Mouse (Mus musculus): ENCODE results near the gene Kif19a. TPM values are rescaled to one million over a fixed set of nuclear protein-coding genes. Genes with fewer than 3 reads are reported as not detected.

Gene Kif19a
- polyA plus RNA-seq, 1 experiment from 2014 or later: 0.09 TPM

DNA sequence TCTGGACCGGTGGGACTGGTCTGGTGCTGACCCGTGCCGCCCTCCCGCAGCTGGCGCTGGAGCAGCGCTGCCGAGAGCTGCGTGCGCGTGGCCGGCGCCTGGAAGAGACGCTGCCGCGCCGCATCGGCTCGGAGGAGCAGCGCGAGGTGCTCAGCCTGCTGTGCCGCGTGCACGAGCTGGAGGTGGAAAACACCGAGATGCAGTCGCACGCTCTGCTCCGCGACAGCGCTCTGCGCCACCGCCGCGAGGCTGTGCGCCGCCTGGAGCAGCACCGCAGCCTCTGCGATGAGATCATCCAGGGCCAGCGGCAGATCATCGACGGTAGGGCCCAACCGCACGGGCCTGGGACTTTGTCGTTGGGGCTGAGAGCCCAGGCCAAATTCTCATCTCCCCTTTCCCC lies 21.1 kb downstream of the Kif19a start:
- H3K4me3 ChIP-seq: peak overlapping the region; percentile 36
- no peaks in the 10 kb centered on the region for H3K36me3 ChIP-seq
- peaks cover 99% of the 10 kb centered on the region for H3K27me3 ChIP-seq
- peak; percentile 17; the same call in 1 of the 2 replicates for ATAC-seq (ENCODE audit: low FRiP score, low read depth)
- H3K4me2 ChIP-seq (replicated peaks): peak overlapping the region; percentile 61
- peaks cover 8% of the 10 kb centered on the region for H3K4me1 ChIP-seq
- WGBS: 2% methylated on average over 43 of the region's 43 CpGs
- H3K9ac ChIP-seq: peak overlapping the region; percentile 48; the same call in 1 of the 2 replicates
- H3K27ac ChIP-seq: no peak overlapping the region
- H3K9me3 ChIP-seq: no peaks in the 10 kb centered on the region

GRCm38 (mm10) chr11:114787611-114788010 lies 22.4 kb downstream of the Kif19a start:
- Histone ChIP-seq H3K4me1 (peaks cover 21% of the 10 kb centered on the region), H3K27me3 (peaks cover 100% of the 10 kb centered on the region), H3K36me3 (no peaks in the 10 kb centered on the region), H3K4me3 (no peak overlapping the region), H3K9me3 (no peaks in the 10 kb centered on the region), H3K4me2 (replicated peaks) (no peak overlapping the region), H3K9ac (no peak overlapping the region), H3K27ac (no peak overlapping the region)
- ATAC-seq (ENCODE audit: low FRiP score, low read depth): no peak
- WGBS: 74% methylated on average over 3 of the region's 3 CpGs

- Histone ChIP-seq H3K4me3 (peak overlapping the region; percentile 22), H3K9ac (no peak overlapping the region), H3K4me1 (peaks cover 21% of the 10 kb centered on the region), H3K36me3 (no peaks in the 10 kb centered on the region), H3K27ac (no peak overlapping the region), H3K4me2 (replicated peaks) (peak overlapping the region; percentile 51), H3K27me3 (peaks cover 100% of the 10 kb centered on the region), H3K9me3 (no peaks in the 10 kb centered on the region)
- ATAC-seq (ENCODE audit: low FRiP score, low read depth): peak; percentile 45; the same call in 1 of the 2 replicates
- WGBS: 12% methylated on average over 30 of the region's 30 CpGs
Measured at GRCm38 (mm10) chr11:114789061-114789714, 24.0 kb downstream of the Kif19a start.

GRCm38 (mm10) chr11:114789716-114790115 lies 24.5 kb downstream of the Kif19a start:
- peaks cover 100% of the 10 kb centered on the region for H3K27me3 ChIP-seq
- peaks cover 21% of the 10 kb centered on the region for H3K4me1 ChIP-seq
- H3K4me2 ChIP-seq (replicated peaks): no peak overlapping the region
- H3K4me3 ChIP-seq: 0 out of 2 replicates have a peak overlapping the region, but pooled peaks have one; percentile 22
- H3K9me3 ChIP-seq: no peaks in the 10 kb centered on the region
- 59% methylated on average over 9 of the region's 9 CpGs for whole genome bisulfite sequencing
- no peak for ATAC-seq (ENCODE audit: low FRiP score, low read depth)
- H3K27ac ChIP-seq: no peak overlapping the region
- no peak overlapping the region for H3K9ac ChIP-seq
- H3K36me3 ChIP-seq: no peaks in the 10 kb centered on the region

- Histone ChIP-seq H3K4me1 (peaks cover 25% of the 10 kb centered on the region), H3K36me3 (no peaks in the 10 kb centered on the region), H3K4me2 (replicated peaks) (no peak overlapping the region), H3K9me3 (no peaks in the 10 kb centered on the region), H3K9ac (no peak overlapping the region), H3K27me3 (peaks cover 100% of the 10 kb centered on the region), H3K4me3 (no peak overlapping the region), H3K27ac (no peak overlapping the region)
- 64% methylated on average over 12 of the region's 12 CpGs for WGBS
- no peak for ATAC-seq (ENCODE audit: low FRiP score, low read depth)
Measured at GRCm38 (mm10) chr11:114790171-114790570, 25.0 kb downstream of the Kif19a start.

- peak overlapping the region; percentile 51; the same call in 1 of the 2 replicates for H3K4me3 ChIP-seq
- 22% methylated on average over 4 of the region's 4 CpGs for WGBS
Measured at GRCm38 (mm10) chr11:114790841-114791240, 25.7 kb downstream of the Kif19a start.

GRCm38 (mm10) chr11:114791351-114791889 lies 26.2 kb downstream of the Kif19a start:
- Histone ChIP-seq H3K9ac (peak overlapping the region; percentile 58), H3K4me2 (replicated peaks) (peak overlapping the region; percentile 93), H3K27ac (no peak overlapping the region), H3K4me1 (peaks cover 31% of the 10 kb centered on the region), H3K27me3 (peaks cover 89% of the 10 kb centered on the region), H3K9me3 (no peaks in the 10 kb centered on the region), H3K4me3 (peak overlapping the region; percentile 51), H3K36me3 (no peaks in the 10 kb centered on the region)
- ATAC-seq (ENCODE audit: low FRiP score, low read depth): no peak
- WGBS: 3% methylated on average over 50 of the region's 50 CpGs

More at GRCm38 (mm10) chr11:114790841-114791240, 25.7 kb downstream of the Kif19a start:
- ATAC-seq (ENCODE audit: low FRiP score, low read depth): no peak
- Histone ChIP-seq H3K36me3 (no peaks in the 10 kb centered on the region), H3K9me3 (no peaks in the 10 kb centered on the region), H3K4me1 (peaks cover 30% of the 10 kb centered on the region), H3K4me2 (replicated peaks) (peak overlapping the region; percentile 93; the same call in 1 of the 2 replicates), H3K27me3 (peaks cover 95% of the 10 kb centered on the region), H3K9ac (no peak overlapping the region), H3K27ac (no peak overlapping the region)

DNA sequence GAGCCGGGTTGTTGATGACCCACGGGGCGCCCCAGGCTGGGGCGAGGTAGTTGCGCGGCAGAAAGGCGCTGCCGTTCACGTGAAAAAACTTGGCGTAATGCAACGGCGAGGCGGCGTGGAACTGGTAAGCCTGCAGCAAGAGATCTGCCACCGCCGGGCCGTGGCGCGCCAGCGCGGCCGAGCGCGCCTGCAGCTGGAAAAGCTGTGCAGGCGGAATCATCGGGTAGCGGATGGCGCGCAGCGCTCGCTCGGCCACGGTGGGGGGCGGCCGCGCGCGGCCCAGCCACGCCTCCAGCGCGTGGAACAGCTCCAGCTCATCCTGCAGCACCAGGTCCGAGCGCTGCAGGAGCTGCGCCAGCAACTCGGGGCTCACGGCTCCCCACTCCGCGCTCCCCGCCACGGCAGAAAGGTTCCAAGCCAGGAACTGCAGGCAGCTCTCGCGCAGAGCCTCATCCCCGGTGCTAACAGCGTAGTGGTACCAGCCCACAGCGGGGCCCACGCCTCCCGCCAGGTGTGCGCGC lies 26.8 kb downstream of the Kif19a start:
- no peaks in the 10 kb centered on the region for H3K36me3 ChIP-seq
- no peak overlapping the region for H3K27ac ChIP-seq
- no peak for ATAC-seq (ENCODE audit: low FRiP score, low read depth)
- under 1% methylated on average over 59 of the region's 59 CpGs for WGBS
- H3K4me3 ChIP-seq: peak overlapping the region; percentile 51
- peaks cover 84% of the 10 kb centered on the region for H3K27me3 ChIP-seq
- H3K4me2 ChIP-seq (replicated peaks): peak overlapping the region; percentile 93
- H3K9ac ChIP-seq: peak overlapping the region; percentile 58
- H3K4me1 ChIP-seq: peaks cover 31% of the 10 kb centered on the region
- H3K9me3 ChIP-seq: no peaks in the 10 kb centered on the region

- 43% methylated on average over 5 of the region's 5 CpGs for WGBS
- Histone ChIP-seq H3K27ac (no peak overlapping the region), H3K4me2 (replicated peaks) (no peak overlapping the region), H3K4me1 (peaks cover 31% of the 10 kb centered on the region), H3K36me3 (no peaks in the 10 kb centered on the region), H3K27me3 (peaks cover 74% of the 10 kb centered on the region), H3K9ac (no peak overlapping the region), H3K4me3 (no peak overlapping the region), H3K9me3 (no peaks in the 10 kb centered on the region)
- no peak for ATAC-seq (ENCODE audit: low FRiP score, low read depth)
Measured at GRCm38 (mm10) chr11:114792931-114793494, 27.8 kb downstream of the Kif19a start.

GRCm38 (mm10) chr11:114793868-114794545 lies 28.8 kb downstream of the Kif19a start:
- 65% methylated on average over 19 of the region's 19 CpGs for WGBS
- no peak overlapping the region for H3K4me2 ChIP-seq (replicated peaks)
- ATAC-seq (ENCODE audit: low FRiP score, low read depth): no peak

GRCm38 (mm10) chr11:114794691-114795090 lies 29.5 kb downstream of the Kif19a start:
- no peak for ATAC-seq (ENCODE audit: low FRiP score, low read depth)
- Histone ChIP-seq H3K4me2 (replicated peaks) (peak overlapping the region; percentile 67), H3K4me3 (no peak overlapping the region), H3K27ac (no peak overlapping the region), H3K9ac (no peak overlapping the region), H3K9me3 (no peaks in the 10 kb centered on the region), H3K27me3 (peaks cover 59% of the 10 kb centered on the region), H3K4me1 (peaks cover 28% of the 10 kb centered on the region), H3K36me3 (no peaks in the 10 kb centered on the region)
- WGBS: 51% methylated on average over 4 of the region's 4 CpGs

More at GRCm38 (mm10) chr11:114793868-114794545, 28.8 kb downstream of the Kif19a start:
- Histone ChIP-seq H3K9me3 (no peaks in the 10 kb centered on the region), H3K27ac (no peak overlapping the region), H3K4me3 (no peak overlapping the region), H3K27me3 (peaks cover 65% of the 10 kb centered on the region), H3K9ac (no peak overlapping the region), H3K4me1 (peaks cover 31% of the 10 kb centered on the region), H3K36me3 (no peaks in the 10 kb centered on the region)

Data from limb, embryonic 13.5 days (tissue).